In the genomic region with DNA sequence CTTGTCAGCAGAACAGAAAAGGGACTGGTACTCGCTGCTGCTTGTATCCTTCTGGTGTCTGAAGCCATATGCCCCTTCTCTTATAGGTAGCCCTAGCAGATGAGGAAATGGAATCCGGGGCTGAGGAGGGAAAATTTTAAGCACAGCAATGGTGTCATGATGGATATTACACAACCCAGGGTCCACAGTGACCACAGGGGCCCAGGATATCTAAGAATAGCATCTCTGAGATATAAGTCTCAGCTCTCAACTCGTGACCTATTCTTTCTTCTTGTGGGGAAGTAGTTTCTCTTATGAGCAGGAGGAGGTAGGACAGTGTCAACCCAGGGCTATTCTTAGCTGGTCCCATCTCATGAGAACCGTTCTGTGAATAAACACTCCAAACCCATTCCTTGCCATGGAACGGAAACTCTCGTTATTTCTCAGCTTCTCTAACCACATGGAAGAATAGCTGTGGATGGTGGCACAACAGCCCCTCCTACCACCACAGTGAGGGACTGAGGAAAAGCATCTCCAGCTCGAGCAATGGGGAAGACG, we compare ENCODE assay signal across 14 mouse cellular contexts. TPM values are rescaled to one million over a fixed set of nuclear protein-coding genes. Genes with fewer than 3 reads are reported as not detected.
DNase-seq lines count a peak whose midpoint lies in the region; ATAC-seq and TF ChIP-seq lines count a peak whose summit lies in the region.
"Had no signal": no experiment of that assay in that cellular context is flagged by ENCODE, and none has a peak within 500 bp of the region (broad histone marks: within the 10 kb centered on the region; RNA-seq: fewer than 3 reads in every experiment).

A gene (minus strand): TSS at position 51 of the 537 bp plus-strand sequence.

- peak; percentile 84 for DNase-seq in layer of hippocampus, adult 9-11 months
- no peak for DNase-seq in layer of hippocampus, postnatal 10 days (ENCODE audit: low spot score in 2 of 2)
- DNase-seq in CD4-positive helper T cell, adult 2 months (ENCODE audit: low read depth, low spot score): peak; percentile 14
- no peak for DNase-seq in cerebellum, adult 9-11 months
- DNase-seq in gastrocnemius, postnatal 10 days: no peak
- DNase-seq in adrenal gland, postnatal 36 days: no peak
- DNase-seq: heart, postnatal 4 days; kidney, postnatal 4 days had no signal

- H3K4me1 ChIP-seq in cortical plate, adult 2 months (ENCODE audit: control insufficient read depth, insufficient read depth, low read length): no peaks in the 10 kb centered on the region
- H3K4me1 ChIP-seq: limb, embryonic 15.5 days had no signal

- TF ChIP-seq CTCF in cortical plate, adult 2 months (IDR thresholded peaks at IDR 0.05; ENCODE audit: extremely low read depth, insufficient read depth, low read length): no peak

- no peak within 1 kb of the TSS for H3K4me3 ChIP-seq in cortical plate, adult 2 months (ENCODE audit: insufficient read depth, low read length)
- H3K4me3 ChIP-seq: heart, embryonic 10.5 days; limb, embryonic 15.5 days; myocyte had no signal

- no peak for TF ChIP-seq POLR2A in cortical plate, adult 2 months (IDR thresholded peaks at IDR 0.05; ENCODE audit: extremely low read depth, insufficient read depth, low read length)

- ATAC-seq in monocyte, adult 5-6 weeks (replicated peaks; ENCODE audit: insufficient number of reproducible peaks, low FRiP score, low TSS enrichment, poor library complexity, severe bottlenecking): peak; percentile 88
- ATAC-seq: intestine, postnatal 0 days had no signal

- peak within 1 kb of the TSS; percentile 77; the same call in 1 of the 2 replicates for H3K27ac ChIP-seq in cortical plate, adult 2 months (ENCODE audit: insufficient read depth, low read length)
- H3K27ac ChIP-seq: heart, embryonic 10.5 days; limb, embryonic 15.5 days had no signal

RNA-seq across cellular contexts. Expression of the gene that starts here (rescaled TPM):
- under 1 TPM in 1 of 2 experiments, not detected in 1; 0.62 TPM for total RNA-seq in layer of hippocampus, postnatal 10 days (2021)
- 0.76 and 0.84 TPM in 2 replicates for polyA plus RNA-seq in cortical plate, adult 2 months (2012; rRNA removed)
- 448 to 606 TPM (median 547 TPM) in 3 replicates for total RNA-seq in monocyte, adult 5-6 weeks (2017)
- total RNA-seq in gastrocnemius, postnatal 10 days (2021): not detected
- total RNA-seq in adrenal gland, postnatal 36 days (2021): not detected
- polyA plus RNA-seq: myocyte had no signal

Comparison
In these comparisons a context has a peak if more than half of its experiments do, and no peak if none do; other contexts are left out.
1. RNA of the gene that starts here (total RNA-seq): 448 to 606 TPM in monocyte, adult 5-6 weeks; 0.62 TPM in layer of hippocampus, postnatal 10 days, not detected in adrenal gland, postnatal 36 days and not detected in gastrocnemius, postnatal 10 days; every median in the first group is over 100 times any median in the second.
2. DNase-seq: peak in layer of hippocampus, adult 9-11 months (single experiment) and CD4-positive helper T cell, adult 2 months (single experiment); none in layer of hippocampus, postnatal 10 days (0 of 2), cerebellum, adult 9-11 months (single experiment), gastrocnemius, postnatal 10 days (single experiment) and adrenal gland, postnatal 36 days (0 of 2).